Mouse (Mus musculus) neural tube, embryonic 15.5 days (tissue): Measurements from ENCODE around the gene Bpi. TPM values are rescaled to one million over a fixed set of nuclear protein-coding genes. Genes with fewer than 3 reads are reported as not detected.

ENCODE experiments used
- microRNA-seq: library from miRNA; unstranded; fragments of <30 nt; microRNA quantifications from one replicate; pipeline ENCODE4, GENCODE M21; 2017
- polyA plus RNA-seq: library from polyadenylated mRNA; unstranded; fragments of >200 nt; fragmentation: Nextera tagmentation; extraction: Ambion mirVana; gene quantifications from 2 replicates; pipeline ENCODE4 v1.2.1, GENCODE M21; 2015

Bpi gene
- polyA plus RNA-seq, 1 experiment from 2014 or later = not detected

Small RNAs within 50 kb of the gene (microRNA-seq; reads per million reads assigned to microRNA genes)
- gene Mir7685 = not detected

Other genes starting within 250 kb of the Bpi start
- 14.7 and 17.3 TPM in 2 replicates for gene Tti1, start 229.7 kb upstream of the Bpi start, polyA plus RNA-seq
- gene Rprd1b, start 229.6 kb upstream of the Bpi start, polyA plus RNA-seq = 28.5 and 32.8 TPM in 2 replicates
- gene Tgm2, start 111.7 kb upstream of the Bpi start, polyA plus RNA-seq = 7.8 and 13.9 TPM in 2 replicates
- gene D630003M21Rik, start 28.9 kb upstream of the Bpi start, polyA plus RNA-seq = 2.4 and 2.5 TPM in 2 replicates
- 2.3 and 3.4 TPM in 2 replicates for gene Lbp, start 48.4 kb downstream of the Bpi start, polyA plus RNA-seq
- gene Snhg11, start 117.5 kb downstream of the Bpi start, polyA plus RNA-seq = 898 and 1,236 TPM in 2 replicates
- 20.9 and 24.5 TPM in 2 replicates for gene Ralgapb, start 151.8 kb downstream of the Bpi start, polyA plus RNA-seq
- not detected in 2 replicates for gene Adig, start 244.5 kb downstream of the Bpi start, polyA plus RNA-seq